Mouse (Mus musculus): Measurements from ENCODE around the gene Gm45021. TPM values are rescaled to one million over a fixed set of nuclear protein-coding genes. Genes with fewer than 3 reads are reported as not detected.

The Gm45021 gene
- polyA plus RNA-seq (2014; fragmentation: Illumina TruSeq; extraction: RNeasy Lipid Tissue Mini Kit (QIAGEN cat#74804); ENCODE audit: low read depth, low replicate concordance) = not detected

GRCm38 (mm10) chr6:48589194-48589750 lies at the start of gene Gm45021:
TSS of gene Gm45021 (plus strand) at chr6:48589610.

GRCm38 (mm10) chr6:48554280-48555103 lies 34.9 kb upstream of the Gm45021 start, which contains the start of gene Lrrc61:
TSS of gene Lrrc61 (plus strand) at chr6:48554796.

GRCm38 (mm10) chr6:48572572-48573061 lies 16.8 kb upstream of the Gm45021 start, which contains the start of gene Rarres2:
TSS of gene Rarres2 (minus strand) at chr6:48572789.

GRCm38 (mm10) chr6:48593158-48594042 lies 4.0 kb downstream of the Gm45021 start, which contains the start of the genes Repin1 and Gm44965:
TSS of gene Repin1 (plus strand) at chr6:48593883.
TSS of gene Gm44965 (plus strand) at chr6:48593941.

GRCm38 (mm10) chr6:48601271-48602079 lies 12.1 kb downstream of the Gm45021 start, which contains the start of gene Zfp775:
TSS of gene Zfp775 (plus strand) at chr6:48602063.

GRCm38 (mm10) chr6:48626464-48626863 lies 37.1 kb downstream of the Gm45021 start, which contains the start of gene AI854703:
TSS of gene AI854703 (plus strand) at chr6:48626764.

GRCm38 (mm10) chr6:48646995-48647394 lies 57.6 kb downstream of the Gm45021 start, which contains the start of gene Gimap8:
TSS of gene Gimap8 (plus strand) at chr6:48647234.

Other genes starting within 250 kb of the Gm45021 start
- 24.1 TPM for gene Krba1, start 194.0 kb upstream of the Gm45021 start, polyA plus RNA-seq (2014; fragmentation: Illumina TruSeq; extraction: RNeasy Lipid Tissue Mini Kit (QIAGEN cat#74804); ENCODE audit: low read depth, low replicate concordance)
- 9.5 TPM for gene Zfp467, start 143.8 kb upstream of the Gm45021 start, polyA plus RNA-seq (2014; fragmentation: Illumina TruSeq; extraction: RNeasy Lipid Tissue Mini Kit (QIAGEN cat#74804); ENCODE audit: low read depth, low replicate concordance)
- 0.50 TPM for gene Sspo, start 141.4 kb upstream of the Gm45021 start, polyA plus RNA-seq (2014; fragmentation: Illumina TruSeq; extraction: RNeasy Lipid Tissue Mini Kit (QIAGEN cat#74804); ENCODE audit: low read depth, low replicate concordance)
- 17.0 TPM for gene Atp6v0e2, start 52.0 kb upstream of the Gm45021 start, polyA plus RNA-seq (2014; fragmentation: Illumina TruSeq; extraction: RNeasy Lipid Tissue Mini Kit (QIAGEN cat#74804); ENCODE audit: low read depth, low replicate concordance)
- gene Lrrc61, start 34.8 kb upstream of the Gm45021 start, polyA plus RNA-seq (2014; fragmentation: Illumina TruSeq; extraction: RNeasy Lipid Tissue Mini Kit (QIAGEN cat#74804); ENCODE audit: low read depth, low replicate concordance) = 15.5 TPM
- 115 TPM for gene Rarres2, start 16.8 kb upstream of the Gm45021 start, polyA plus RNA-seq (2014; fragmentation: Illumina TruSeq; extraction: RNeasy Lipid Tissue Mini Kit (QIAGEN cat#74804); ENCODE audit: low read depth, low replicate concordance)
- gene Repin1, start 4.3 kb downstream of the Gm45021 start, polyA plus RNA-seq (2014; fragmentation: Illumina TruSeq; extraction: RNeasy Lipid Tissue Mini Kit (QIAGEN cat#74804); ENCODE audit: low read depth, low replicate concordance) = 20.4 TPM
- gene Gm44965, start 4.3 kb downstream of the Gm45021 start, polyA plus RNA-seq (2014; fragmentation: Illumina TruSeq; extraction: RNeasy Lipid Tissue Mini Kit (QIAGEN cat#74804); ENCODE audit: low read depth, low replicate concordance) = not detected
- 8.5 TPM for gene Zfp775, start 12.5 kb downstream of the Gm45021 start, polyA plus RNA-seq (2014; fragmentation: Illumina TruSeq; extraction: RNeasy Lipid Tissue Mini Kit (QIAGEN cat#74804); ENCODE audit: low read depth, low replicate concordance)
- 0.60 TPM for gene AI854703, start 37.2 kb downstream of the Gm45021 start, polyA plus RNA-seq (2014; fragmentation: Illumina TruSeq; extraction: RNeasy Lipid Tissue Mini Kit (QIAGEN cat#74804); ENCODE audit: low read depth, low replicate concordance)
- 10.2 TPM for gene Gimap8, start 57.6 kb downstream of the Gm45021 start, polyA plus RNA-seq (2014; fragmentation: Illumina TruSeq; extraction: RNeasy Lipid Tissue Mini Kit (QIAGEN cat#74804); ENCODE audit: low read depth, low replicate concordance)
- 6.1 TPM for gene Gimap9, start 86.5 kb downstream of the Gm45021 start, polyA plus RNA-seq (2014; fragmentation: Illumina TruSeq; extraction: RNeasy Lipid Tissue Mini Kit (QIAGEN cat#74804); ENCODE audit: low read depth, low replicate concordance)
- gene Gimap4, start 94.9 kb downstream of the Gm45021 start, polyA plus RNA-seq (2014; fragmentation: Illumina TruSeq; extraction: RNeasy Lipid Tissue Mini Kit (QIAGEN cat#74804); ENCODE audit: low read depth, low replicate concordance) = 36.6 TPM
- 49.6 TPM for gene Gimap6, start 118.6 kb downstream of the Gm45021 start, polyA plus RNA-seq (2014; fragmentation: Illumina TruSeq; extraction: RNeasy Lipid Tissue Mini Kit (QIAGEN cat#74804); ENCODE audit: low read depth, low replicate concordance)
- gene Gm28053, start 129.0 kb downstream of the Gm45021 start, polyA plus RNA-seq (2014; fragmentation: Illumina TruSeq; extraction: RNeasy Lipid Tissue Mini Kit (QIAGEN cat#74804); ENCODE audit: low read depth, low replicate concordance) = not detected
- gene Gimap7, start 129.0 kb downstream of the Gm45021 start, polyA plus RNA-seq (2014; fragmentation: Illumina TruSeq; extraction: RNeasy Lipid Tissue Mini Kit (QIAGEN cat#74804); ENCODE audit: low read depth, low replicate concordance) = not detected
- 9.0 TPM for gene Gimap1, start 149.4 kb downstream of the Gm45021 start, polyA plus RNA-seq (2014; fragmentation: Illumina TruSeq; extraction: RNeasy Lipid Tissue Mini Kit (QIAGEN cat#74804); ENCODE audit: low read depth, low replicate concordance)
- gene Gimap5, start 156.6 kb downstream of the Gm45021 start, polyA plus RNA-seq (2014; fragmentation: Illumina TruSeq; extraction: RNeasy Lipid Tissue Mini Kit (QIAGEN cat#74804); ENCODE audit: low read depth, low replicate concordance) = 5.2 TPM
- 0.71 TPM for gene Gimap3, start 181.2 kb downstream of the Gm45021 start, polyA plus RNA-seq (2014; fragmentation: Illumina TruSeq; extraction: RNeasy Lipid Tissue Mini Kit (QIAGEN cat#74804); ENCODE audit: low read depth, low replicate concordance)

All from heart, adult 10 weeks (tissue).